Mouse (Mus musculus): ENCODE measurements around the gene Smyd4.

The Smyd4 gene

DNA sequence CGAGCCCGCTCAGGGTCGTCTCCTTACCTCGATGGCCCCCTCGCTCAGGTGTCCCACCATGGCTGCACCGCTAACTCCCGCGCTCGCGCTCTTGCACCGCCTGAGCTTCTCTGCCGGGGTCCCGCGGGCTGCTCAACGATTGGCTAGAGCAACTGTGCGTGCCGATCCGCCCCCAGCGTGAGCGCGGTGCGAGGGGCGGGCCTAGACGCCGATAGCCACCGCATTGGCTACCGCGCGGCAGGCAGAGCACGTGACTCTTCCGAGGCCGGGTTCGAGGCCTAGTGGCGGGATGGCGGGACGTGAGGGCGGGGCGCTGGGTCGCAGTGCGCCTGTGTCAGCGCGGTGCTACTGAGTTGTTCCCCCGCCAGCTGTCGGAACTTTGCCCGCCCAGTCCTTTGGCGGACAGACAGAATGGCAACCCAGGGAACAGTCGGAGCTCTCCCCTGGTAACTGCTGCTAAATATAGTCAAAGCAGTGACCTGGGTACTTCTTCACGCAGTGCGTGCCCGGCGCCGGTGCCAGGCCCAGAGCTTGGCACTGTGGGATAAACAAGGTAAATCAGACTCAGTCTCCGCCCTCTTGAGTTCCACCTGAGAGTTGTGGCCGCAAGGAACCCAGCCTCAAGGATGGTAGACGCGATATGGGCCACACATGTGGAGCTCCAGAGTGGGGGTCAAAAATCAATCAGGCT, at the start of gene Smyd4, which contains the start of gene Rpa1:
TSS of gene Smyd4 (plus strand) at position 235 of the 691 bp plus-strand sequence.
TSS of gene Rpa1 (minus strand) at position 126 of the 691 bp plus-strand sequence.
- peak; percentile 86 to 93 for DNase-seq (ENCODE audit: low spot score in 2 of 2)

DNA sequence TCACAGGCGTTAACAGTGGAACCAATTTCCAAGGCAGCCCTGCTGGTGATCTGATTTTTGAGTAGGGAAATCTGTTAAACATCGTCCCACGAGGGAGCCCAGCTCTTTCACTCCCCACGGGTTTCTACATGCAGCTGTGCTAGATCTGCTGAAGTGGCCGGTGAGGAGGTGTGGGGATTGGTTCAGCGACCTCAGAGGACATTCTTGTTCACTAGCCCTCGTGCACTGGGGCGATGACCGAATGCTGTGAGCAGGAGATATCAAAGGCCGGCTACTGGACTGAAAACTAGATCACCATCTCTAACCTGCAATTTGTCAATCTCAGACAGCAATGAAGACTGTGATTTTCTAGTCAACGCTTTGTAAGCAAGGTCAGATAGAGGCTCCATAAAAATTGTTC, 49.7 kb upstream of the Smyd4 start:
- no peak for DNase-seq (ENCODE audit: low spot score in 2 of 2)

DNA sequence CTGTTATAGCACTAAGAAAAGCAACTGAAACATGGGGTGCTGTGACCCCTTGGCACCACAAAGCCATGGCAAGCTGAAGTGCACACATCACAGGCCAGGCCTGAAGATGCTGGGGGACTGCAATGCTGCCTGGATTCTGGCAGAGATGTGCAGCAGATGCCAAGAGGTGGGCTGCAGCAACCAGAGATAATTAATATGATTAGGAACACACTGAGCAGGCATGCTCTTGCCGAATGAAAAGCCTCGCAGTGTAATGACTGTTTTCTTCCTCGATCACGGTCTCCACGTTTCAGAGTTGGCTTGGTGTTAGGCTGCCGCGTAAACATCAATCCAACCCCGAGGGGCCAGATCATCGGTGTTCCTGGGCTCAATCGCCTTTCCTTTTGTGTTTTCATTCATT, 48.4 kb upstream of the Smyd4 start:
- DNase-seq (ENCODE audit: low spot score in 2 of 2) = no peak

DNA sequence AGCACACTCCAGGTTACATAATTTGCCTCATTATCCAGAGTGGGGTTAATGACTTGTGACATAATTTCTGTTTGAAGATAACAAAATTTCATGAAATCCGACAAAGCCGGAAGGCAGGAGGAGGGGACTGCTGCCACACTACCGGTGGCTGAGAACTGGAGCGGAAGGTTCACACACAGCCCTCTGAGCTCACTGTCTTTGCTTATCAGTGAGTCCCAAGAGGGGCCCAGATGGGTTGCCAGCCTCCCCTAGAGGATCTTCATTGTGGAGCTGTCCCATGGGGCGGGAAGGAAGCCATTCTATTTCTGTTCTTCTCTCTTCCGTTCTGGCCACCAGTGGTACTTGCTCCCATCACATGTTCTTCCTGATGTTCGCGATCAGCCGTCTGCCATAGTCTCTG, 47.3 kb upstream of the Smyd4 start:
- DNase-seq (ENCODE audit: low spot score in 2 of 2) = no peak

DNA sequence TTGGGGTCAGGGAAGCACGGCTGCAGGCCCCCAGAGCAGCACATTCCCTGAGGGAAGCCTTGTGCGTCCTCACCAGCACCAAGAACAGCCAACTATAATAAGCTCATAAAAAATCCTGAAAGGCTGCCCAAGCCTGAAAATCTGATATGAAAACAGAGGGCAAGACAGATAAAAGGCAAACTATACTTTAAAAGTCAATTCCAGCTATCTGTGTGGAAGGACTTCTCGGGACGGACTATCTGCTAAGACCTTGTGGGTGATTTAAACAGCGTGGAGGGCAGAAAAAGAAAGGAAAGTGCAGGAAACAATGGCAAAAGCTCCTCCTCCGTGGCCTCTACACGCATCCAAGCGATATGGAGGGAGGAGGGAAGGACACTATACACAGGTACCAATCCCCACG, 43.4 kb upstream of the Smyd4 start:
- no peak for DNase-seq (ENCODE audit: low spot score in 2 of 2)

DNA sequence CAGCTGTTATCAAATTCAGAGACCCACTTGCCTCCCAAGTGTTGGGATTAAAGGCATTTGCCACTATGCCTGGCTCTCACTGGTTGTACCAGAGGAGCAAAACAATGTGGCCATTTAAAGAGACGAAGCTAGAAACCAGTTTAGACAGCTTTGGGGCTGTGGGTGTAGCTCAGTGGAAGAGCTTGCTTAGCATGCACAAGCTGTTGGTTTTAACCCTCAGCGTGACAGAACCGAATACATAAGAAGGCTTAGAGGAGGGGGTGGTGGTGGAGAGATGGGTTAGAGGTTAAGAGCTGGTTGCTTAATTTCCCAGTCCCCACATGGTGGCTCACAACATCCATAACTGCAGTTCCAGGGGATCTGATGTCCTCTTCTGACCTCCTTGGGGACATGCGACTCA, 39.6 kb upstream of the Smyd4 start:
- DNase-seq (ENCODE audit: low spot score in 2 of 2) = no peak

DNA sequence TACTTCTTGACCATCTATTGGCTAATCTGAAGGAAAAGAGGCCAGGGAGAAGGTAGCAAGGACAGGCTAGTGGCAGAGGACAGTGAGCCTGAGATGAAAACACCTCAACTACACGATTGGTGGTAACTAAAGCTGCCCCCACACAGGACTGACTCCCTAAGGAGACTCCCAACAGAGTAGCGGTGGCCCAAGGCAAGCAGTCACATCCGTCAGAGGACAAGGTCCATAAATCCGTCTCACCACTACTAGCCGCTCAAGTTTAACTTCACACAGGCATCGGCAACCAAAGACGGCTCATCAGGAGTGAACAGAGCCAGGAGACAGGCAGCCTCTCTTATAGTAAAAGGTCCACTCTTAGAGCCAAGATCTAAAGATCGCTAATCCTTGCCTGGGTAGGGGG, 37.4 kb upstream of the Smyd4 start:
- no peak for DNase-seq (ENCODE audit: low spot score in 2 of 2)

DNA sequence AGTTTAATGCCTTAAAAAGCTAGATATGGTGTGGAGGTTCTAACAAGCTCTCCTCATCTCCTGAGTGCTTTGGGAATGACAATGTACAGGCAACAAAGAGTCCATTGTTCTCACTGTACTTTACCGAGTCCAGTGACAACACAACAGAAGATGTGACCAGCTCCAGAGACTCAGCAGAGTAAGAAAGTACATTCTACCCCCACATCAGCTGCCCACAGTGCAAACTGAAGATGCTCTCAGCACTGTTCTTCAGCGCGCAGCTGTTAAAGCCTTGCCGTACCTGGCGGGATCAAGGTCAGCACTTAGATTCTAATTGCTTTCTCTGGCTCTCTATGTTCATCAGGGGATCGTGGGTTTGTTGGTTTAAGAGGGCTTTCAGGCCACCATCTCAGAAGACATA, 36.5 kb upstream of the Smyd4 start:
- DNase-seq (ENCODE audit: low spot score in 2 of 2) = no peak

DNA sequence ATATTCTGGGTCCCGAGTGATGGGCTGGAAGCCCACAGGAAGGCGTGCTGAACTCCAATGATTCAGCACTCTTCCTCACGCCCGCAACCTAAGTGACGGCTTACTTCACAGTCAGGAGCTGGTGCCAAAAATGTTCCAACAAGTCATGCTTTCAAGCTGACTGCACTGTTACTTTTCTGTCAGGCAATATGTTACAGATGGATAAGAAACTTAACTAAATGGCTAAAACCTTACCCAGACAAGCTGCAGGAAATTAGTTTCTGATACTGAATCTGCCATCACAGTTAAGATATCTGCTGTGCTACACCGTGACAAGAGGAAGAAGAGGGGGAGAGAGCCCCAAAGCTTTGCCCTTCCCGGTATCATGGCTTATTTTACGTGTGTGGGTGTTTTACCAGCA, 34.4 kb upstream of the Smyd4 start:
- DNase-seq (ENCODE audit: low spot score in 2 of 2) = no peak

DNA sequence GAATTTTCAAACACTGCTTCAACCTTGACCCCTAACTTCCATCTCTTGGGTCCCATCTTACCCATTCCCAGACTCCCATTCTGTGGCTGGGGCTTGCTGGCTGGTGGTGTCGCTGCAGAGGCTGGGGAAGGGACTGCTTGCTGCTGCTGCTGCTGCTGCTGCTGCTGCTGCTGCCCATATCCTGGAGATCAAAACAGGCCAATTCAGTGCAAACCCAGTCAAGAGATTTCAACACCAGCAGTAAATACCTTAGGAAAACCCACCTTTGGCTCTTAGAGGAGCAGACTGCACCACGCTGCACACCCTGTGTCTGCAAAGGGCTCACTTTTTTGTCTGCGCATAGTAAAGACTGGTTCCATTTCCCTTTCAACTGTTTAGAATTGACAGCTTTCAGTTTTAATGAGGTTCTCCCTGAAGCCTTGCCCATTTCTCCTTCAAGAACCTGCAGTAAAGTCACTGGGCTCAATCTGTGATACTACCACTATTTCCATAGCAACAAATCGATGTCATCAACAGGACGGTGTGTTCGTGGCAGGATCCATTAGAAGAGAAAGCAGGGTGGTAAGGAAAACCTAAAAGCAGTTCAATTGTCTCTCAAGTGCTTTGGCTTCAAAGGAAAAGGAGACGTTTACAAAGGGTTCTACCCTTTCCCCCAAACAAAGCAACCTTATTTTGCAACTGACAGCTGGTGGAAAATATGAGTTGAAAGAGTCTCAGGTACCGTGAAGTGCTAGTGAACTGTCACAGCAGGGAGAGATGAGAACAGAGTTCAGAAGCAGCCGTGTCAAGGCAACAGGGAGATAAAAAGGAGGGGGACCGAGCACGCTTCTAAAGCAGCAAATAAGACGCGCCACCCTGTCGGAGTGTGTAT, 29.6 kb upstream of the Smyd4 start:
- no peak for DNase-seq (ENCODE audit: low spot score in 2 of 2)

DNA sequence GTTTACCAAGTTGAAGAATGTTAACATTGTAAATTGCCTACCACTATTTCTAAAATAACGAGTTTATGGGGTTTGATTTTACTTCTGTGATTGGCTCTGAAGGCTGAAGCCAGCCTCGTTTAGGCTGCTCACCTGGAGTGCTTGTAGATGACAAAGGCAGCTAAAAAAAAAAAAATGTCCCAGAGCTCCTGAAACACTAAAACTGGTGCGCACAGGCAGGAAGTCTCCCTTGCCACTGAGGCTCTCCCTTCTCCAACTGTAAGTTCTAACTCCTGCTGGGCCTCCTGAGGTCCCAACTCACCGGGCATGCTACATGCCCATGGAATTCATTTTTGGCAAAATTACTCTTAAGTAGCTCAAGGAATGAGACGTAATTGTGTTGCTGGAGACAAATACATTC, 29.0 kb upstream of the Smyd4 start:
- DNase-seq (ENCODE audit: low spot score in 2 of 2) = no peak

DNA sequence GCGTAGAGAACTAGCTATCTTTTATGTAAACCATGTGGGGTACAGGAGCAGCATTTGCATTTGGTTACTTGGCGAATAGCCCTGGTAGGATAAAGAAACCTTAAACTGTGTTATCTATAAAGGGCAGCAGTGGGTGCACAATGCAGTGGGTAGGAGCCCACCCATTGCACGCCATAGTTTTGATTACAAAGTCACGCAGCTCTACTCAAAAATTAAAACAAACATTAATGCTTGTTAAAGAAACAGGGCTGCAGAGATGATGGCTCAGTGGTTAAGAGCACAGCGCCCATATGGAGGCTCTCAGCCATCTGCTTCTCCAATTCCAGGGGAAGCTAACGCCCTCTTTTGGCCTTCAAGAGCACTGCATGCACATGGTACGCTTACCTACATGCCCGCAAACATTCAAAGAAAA, 24.9 kb upstream of the Smyd4 start:
- no peak for DNase-seq (ENCODE audit: low spot score in 2 of 2)

DNA sequence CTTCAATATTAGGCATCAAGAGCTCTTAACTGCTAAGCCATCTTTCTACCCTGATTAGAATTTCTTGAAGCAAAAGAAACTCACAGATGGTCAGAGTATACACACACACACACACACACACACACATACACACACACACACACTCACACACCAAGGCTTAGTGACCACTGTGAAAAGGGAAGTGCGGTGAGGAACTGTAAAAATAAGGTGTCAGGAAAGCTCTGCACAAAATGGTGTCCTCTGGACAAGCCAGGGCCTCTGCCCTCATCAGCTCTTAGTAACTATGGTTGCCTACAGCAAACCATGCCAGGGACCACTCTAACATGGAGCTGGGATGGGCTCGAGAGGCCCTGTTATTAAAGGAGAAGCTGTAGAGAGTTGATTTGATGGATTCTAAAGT, 23.8 kb upstream of the Smyd4 start:
- DNase-seq (ENCODE audit: low spot score in 2 of 2) = no peak

DNA sequence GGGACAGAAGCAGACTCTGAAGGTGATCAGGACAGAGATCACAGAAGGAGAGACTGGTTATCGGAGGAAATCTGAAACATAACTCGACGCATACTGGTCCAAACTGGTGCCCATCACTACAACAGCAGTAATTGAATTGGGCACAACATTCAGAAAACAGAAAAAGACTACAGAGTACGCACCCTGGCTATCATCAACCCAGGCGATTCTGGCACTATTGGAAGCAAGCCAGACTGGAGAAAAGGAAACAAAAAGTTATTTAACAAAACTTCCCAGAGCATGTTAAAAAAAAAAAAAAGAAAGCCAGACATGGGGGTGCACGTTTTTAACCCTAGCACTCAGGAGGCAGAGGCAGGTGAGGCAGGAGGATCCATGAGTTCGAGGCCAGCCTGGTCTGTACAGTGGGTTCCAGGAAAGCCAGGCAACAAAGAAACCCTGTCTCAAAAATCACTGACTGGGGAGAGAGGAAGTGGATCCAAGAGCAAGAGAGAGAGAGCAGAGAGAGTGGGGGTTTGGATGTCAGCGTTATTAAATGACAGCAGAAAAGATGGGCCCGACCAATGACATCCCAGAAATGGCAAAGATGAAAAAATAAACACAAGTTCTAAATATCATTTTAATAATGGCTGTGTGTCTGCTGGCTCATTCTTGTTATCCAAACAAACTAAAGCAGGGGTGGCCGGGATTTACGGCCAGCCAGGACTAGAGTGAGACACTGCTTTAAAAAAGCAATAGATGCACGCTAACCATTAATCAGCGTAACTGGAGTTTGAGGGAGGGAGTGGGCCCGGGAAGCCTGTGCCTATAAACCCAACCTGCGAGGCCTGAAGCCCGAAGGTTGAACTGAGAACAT, 22.9 kb upstream of the Smyd4 start:
- DNase-seq (ENCODE audit: low spot score in 2 of 2) = no peak

DNA sequence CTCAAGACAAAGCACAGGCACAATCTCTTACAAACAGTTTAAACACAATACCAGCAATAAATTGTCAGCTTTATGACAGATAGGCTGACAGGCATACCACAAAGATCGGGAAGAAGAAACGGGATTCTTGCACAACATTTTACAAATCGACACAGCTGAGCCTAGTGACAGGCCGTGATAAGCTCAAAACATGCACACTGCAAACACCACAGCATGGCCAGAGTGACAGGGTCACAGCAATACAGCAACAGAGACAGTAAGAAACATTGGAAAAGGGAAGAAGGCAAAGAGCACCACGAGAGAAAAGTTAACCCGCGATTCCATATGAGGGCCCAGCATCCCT, 22.3 kb upstream of the Smyd4 start:
- DNase-seq (ENCODE audit: low spot score in 2 of 2) = no peak

DNA sequence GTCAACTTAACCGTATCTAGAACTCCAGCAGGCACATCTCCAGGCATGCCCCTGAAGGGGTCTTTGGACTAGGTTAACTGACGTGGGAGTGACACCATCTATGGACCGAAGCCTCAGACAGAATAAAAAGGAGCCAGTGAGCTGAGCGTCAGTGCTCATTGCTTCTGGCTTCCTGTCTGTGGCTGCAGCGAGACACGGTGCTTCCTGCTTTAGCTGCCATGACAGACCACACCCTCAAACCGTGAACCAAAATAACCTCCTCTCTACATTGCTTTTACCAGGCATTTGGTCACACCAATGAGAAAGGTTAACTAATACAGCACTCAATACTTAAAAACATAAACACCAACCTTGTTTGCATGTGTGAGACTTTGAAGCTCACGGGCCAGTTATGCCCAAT, 11.6 kb upstream of the Smyd4 start:
- DNase-seq (ENCODE audit: low spot score in 2 of 2) = no peak

DNA sequence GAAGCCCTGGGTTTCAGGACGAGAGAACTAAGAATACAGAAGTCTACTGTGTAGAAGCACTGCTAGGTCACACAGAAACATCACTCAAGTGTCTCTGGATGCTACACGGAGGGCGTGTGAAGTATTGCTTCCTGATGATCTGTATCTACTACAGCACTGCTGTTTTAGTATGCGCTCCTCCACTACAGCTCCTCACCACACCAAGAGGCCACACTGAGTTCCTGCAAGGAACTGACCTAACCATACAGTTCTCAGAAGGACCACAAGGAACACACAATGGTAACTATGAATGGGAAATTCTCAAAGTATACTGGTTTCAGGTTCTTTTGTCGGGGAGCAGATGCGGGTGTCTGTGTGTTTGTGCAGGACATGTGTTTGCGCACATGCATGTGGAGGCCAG, 11.0 kb upstream of the Smyd4 start:
- DNase-seq (ENCODE audit: low spot score in 2 of 2) = no peak

DNA sequence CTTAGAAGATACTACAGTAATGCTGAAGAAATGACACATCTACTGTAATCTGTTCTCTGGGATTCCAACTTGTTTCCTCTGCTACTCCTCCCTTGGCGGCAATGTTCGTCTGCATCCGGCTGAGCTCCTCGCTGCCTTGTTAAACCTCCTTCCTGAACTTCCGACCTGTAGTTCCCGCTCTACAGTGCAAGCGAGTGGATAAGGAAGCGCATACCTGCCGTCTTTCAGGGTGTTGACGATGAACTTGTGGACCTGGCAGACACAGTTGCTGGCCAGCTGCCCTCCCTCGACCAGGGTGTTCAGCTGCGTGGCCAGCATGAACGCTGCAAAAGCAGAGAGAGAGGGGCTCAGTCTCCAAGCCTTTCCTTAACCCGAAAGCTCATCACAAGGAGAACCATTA, 8.2 kb upstream of the Smyd4 start:
- DNase-seq (ENCODE audit: low spot score in 2 of 2) = no peak

DNA sequence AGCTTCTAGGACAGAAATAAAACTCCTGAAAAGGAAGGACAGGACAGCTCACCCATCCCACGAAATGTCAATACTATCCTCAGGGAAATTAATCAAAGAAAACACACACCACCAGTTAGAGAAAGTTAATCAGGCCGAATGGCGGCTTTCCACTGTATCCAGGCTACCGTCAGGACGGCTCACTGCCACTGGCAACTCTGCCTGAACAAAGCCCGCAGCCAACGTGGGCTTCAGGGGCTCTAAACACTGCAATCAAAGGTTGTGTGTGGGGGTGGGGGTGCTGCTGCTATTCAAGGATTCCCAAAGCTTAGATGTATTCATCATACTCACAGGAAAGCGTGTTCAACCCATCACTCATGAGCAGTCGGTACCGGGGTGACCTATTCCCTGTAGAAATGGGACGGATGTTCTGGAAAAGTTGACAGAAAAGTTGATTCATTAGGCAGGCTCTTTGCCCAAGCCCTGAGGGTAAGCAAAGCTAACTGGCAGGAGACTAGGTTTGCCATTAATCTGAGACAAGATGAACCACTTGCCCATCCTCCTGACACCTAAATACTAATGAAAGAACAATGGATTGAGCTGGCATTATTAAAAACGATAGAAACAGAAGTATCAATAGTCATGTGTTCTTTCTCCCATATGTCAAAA, 7.4 kb upstream of the Smyd4 start:
- DNase-seq (ENCODE audit: low spot score in 2 of 2) = no peak

DNA sequence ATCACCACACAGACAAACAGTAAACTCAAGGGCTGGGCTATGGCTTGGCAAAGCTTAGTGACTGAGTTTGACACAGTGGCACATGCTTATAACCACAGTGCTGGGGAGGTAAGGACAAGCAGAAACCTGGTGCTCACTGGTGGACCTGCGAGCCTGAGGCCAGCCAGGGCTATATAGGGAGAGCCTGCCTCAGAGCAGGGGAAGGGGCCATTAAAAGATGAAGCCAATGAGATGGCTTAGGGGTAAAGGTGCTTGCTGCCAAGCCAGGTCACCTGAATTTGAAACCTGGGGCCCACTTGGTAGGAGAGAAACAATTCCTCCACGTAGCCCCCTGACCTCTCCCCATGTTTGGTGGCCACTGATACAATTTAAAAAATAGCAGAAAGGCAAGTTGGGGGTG, 5.1 kb upstream of the Smyd4 start:
- DNase-seq (ENCODE audit: low spot score in 2 of 2) = no peak

DNA sequence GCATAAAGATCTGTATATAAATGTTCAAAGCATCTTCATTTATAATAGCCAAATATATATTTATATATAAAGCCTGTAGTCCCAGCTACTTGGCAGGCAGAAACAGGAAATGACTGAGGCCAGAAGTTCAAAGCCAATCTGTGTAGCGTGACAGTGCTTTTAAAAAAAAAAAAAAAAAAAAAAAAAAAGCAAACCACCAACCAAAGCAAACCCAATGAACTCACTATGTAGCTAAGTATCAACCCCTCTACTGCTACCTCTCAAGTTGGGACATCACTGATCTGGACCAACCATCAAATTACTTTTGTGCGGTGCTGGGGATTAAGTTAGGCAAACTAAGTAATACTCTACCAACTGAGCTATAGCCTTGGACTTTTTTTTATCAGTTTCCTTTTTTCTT, 4.1 kb upstream of the Smyd4 start:
- DNase-seq (ENCODE audit: low spot score in 2 of 2) = no peak

DNA sequence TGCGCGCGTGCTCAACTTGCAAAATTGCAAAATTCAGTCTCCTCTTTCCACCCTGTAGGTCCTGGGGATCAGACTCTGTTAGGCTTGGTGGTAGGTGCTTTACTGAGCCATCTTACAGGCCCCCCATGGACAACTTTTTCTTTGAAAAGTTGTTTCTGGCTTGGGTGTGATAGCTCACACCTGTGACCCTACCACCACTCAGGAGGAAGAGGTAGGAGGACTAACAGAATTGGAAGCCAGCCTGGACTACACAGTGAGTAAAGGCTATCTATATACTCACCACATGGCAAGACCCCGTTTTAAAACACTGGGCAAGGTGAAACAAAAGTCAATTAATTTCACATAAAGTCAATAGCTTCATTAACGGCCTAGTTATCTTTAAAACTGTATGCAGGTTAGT, 3.5 kb upstream of the Smyd4 start:
- no peak for DNase-seq (ENCODE audit: low spot score in 2 of 2)
